Mouse (Mus musculus) spleen, postnatal 10 days (tissue): ENCODE data around the gene Slc7a5.
A peak's percentile ranks its signal among the peaks of the same experiment; 100 is the strongest.

ENCODE experiments used
- DNase-seq, 2 experiments: peaks; one replicate each; pipeline ENCODE4 v3.0.0; 2021 to 2022; ENCODE audit warnings: low spot score in 2 of 2

The Slc7a5 gene

DNA sequence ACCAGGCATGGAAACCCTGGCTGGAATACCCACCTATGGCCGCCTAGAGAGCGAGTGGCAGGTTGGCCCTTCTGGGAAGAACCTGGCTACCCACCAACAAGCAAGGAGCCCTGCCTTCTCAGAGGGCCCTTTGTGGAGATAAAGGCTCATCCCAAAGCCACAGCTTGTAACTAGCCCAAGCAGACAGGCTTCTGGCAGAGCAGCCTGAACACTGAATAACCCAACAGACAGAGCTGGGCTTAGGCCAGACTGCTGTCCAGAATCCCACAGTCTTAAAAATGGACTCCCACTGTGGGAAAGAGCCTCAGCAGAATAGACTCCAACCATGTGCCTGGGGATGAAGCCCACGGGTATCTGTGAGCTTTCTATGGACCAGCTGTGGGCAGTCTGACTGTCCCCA is 23.3 kb downstream of the Slc7a5 start:
- no peak for DNase-seq

DNA sequence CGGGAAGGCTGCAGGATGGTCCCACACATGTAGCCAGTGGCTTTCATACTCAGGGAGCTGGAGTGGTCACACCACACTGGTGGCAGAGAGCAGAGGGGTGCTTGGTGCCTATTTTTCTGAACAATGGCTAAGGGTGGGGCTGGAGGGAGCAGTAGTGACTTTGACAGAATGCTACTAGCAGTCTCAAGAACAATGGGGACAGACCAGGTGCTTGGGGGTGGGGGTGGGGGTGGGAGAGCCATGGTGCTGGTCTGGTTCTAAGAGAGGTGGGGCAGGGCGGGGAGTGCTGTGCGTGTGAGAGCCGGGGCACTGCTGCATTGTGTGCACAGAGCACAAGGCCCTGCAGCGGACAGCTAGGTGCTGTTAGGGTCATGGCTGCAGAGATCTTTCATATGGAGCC is 25.6 kb downstream of the Slc7a5 start:
- no peak for DNase-seq

DNA sequence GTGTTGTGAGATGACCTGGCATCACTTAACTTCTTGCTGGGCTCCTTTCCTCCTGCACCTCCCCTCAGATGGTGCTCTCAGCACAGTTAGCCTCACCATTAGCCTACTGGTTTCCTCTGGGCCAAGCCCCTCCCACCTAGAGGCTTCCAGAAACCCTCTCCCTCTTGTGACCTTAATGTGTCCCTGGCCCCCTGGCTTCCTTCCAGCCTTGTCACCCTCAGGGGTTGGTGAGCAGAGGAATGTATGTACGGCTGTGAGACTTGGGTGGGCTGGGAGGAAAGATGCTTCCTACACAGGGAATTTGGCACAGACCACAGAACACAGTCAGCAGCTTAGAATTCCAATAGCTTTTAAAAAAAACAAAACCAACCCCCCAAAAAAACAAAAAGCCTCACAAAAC is 26.7 kb downstream of the Slc7a5 start:
- DNase-seq, result no peak

DNA sequence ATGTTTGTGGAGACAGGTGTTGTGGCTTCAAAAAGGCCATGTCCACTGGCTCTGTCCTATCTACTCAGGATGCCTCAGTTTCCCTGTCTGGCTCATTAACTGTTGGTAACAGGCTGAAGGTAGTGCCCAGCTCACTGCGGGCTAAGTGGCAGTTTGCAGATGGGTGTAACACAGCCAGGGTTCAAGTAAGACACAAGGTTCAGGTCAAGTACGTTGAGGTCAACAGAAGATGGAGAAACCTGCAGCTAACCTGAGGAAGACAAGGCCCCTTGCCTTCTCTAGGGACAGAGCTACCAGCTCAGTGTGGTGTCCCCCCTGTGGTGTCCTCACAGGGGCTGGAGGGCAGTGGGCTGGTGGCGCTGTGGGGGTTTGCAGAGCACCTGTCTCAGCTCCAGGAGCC is 27.8 kb downstream of the Slc7a5 start:
- no peak for DNase-seq

DNA sequence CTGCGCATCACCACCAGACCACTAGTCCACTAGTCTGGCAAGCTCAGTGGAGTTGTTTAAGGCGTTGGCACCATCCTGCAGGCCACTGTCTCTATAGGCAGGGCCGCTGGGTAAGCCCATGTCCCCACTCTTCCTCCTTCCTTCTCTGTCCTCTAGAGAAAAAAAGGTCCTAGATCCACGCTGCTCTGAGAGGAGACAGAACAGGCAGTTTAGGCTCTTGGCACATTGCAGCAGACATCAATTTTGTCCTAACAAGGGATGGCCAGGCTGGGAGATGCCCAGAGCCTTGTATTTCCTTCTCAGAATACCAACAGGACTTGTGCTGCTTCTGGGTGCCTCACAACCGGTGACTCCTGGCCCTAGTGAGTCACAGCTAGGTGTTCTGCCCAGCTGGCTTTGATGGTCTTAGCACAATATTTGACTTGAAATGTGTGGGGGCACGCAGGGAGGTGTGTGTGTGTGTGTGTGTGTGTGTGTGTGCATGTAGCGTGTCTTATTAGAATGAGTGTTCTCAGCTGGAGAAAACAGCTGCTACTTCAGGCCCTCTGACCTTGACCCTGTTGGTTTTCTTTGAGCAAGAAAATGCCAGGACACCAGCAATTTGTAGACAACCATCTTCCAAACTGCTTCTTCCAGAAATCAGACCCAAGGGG is 29.5 kb downstream of the Slc7a5 start:
- no peak for DNase-seq

DNA sequence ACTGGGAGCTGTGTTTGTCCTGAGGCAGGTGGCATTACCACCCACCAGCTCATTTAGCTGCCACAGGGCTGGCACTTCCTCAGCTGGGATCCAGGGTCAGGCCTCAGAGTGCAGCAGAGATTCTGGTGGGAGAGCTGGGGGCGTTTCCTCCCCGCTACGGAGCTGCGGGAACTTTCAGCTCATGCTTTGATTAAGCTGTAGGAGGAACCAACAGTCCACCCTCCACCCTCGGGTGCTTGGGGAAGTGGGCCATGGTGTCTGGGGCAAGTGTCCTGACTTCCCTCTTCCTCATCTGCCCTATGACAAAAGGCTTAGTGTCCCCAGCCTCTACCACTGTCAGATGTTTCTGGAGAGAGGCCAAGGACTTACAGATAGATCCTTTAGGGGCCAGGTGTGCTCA is 30.3 kb downstream of the Slc7a5 start:
- DNase-seq, result no peak

DNA sequence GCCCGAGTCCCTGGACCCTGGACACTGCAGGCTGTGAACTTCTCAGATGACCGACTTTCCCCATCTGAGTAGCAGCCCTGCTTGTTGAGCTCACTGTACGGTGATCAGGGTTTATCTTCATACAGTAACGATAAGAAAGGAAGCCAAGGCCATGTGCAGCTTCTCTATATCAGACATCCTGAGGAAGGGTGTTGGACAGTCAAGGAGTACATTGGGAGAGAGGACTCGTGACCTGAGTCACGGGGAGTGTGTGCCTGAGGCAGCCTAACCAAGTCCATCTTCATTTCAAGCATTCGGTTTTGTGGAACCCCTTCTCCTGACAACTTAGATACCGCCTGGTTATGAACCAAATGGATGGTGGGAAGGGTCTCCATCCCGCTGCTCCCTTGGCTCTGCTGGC is 32.0 kb downstream of the Slc7a5 start:
- DNase-seq, result no peak

DNA sequence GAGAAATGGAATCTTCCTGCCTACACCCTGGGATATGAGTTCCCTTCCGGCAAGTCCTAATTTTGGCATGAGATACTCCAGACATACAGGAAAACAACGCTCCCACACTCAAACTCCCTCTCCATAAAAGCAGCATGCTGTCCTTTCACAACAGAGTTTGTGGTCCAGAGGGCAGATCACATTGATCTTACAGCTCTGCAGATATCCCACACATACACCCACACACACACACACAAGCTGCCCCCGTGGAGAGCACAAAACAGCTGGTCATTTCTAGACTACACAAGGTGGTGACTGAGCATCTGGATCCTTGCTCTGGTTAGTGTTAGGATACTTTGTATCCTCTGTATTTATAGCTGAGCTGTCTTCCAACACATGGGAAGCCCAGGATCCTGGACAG is 32.4 kb downstream of the Slc7a5 start:
- no peak for DNase-seq

DNA sequence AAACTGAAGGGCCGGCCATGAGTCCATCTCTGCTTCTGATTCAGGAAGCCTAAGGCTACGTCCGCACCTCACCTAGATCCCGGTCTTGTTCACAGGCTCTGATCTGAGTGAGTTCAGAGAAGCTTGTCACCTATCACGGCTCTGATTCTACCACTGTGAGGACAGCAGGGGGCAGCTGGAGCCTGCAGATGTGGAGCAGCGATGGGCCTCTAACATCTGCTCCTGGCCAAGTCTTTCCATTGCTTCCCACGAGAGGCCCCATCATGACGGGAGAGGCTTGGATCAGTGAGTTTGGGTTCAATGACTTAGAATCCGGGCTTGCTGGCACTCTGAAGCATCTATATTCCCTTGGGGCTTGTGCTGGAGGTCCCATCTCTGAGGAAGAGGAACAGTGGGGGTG is 33.5 kb downstream of the Slc7a5 start:
- peak; percentile 30 to 61 for DNase-seq

DNA sequence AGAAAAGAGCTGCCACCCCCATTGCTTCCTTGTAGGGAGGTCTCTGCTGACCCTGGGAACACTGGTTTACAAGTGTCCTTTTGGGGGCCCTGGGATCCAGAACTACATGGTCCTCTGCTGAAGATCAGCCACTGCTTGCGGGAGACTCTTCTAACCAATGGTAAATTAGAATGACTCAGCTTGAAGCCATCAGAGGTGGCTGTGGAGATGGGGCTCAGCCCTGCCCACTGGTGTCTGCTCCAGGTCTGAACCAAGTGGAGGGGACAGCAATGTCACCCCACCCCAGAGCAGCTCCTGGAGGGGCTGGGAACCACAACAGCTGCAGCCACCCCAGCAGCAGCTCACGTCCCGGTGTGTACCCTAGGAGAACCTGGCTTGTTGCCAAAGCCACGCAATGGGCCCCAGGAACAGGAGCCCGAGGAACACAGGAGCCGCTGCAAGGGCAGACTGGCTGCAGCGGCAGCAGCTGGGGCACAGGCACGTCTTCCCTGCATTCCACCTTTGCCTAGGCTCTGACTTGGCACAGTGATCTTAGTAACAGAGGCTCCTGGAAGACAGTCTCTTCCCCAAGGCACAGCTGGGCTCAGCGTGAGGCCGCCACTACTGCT is 35.6 kb downstream of the Slc7a5 start:
- DNase-seq, result no peak

DNA sequence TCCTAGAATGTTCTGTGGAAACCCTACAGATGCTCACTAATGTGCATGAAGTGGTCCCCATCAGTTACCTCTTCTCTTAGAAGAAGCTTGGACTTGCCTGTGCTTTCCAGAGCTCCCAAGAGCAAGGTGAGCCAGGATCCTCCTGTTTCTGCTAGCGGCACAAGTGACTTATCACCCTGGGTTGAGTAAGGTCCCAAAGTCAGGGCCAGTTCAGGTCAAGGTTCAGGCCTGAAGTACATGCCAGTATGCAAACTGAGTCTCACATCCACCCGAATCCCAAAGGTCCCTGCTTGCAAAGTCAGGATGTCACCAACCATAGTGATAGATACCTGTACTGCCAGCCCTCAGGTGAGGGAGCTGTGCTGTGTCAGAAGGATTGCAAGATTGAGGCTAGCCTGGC is 37.3 kb downstream of the Slc7a5 start:
- DNase-seq, result no peak

DNA sequence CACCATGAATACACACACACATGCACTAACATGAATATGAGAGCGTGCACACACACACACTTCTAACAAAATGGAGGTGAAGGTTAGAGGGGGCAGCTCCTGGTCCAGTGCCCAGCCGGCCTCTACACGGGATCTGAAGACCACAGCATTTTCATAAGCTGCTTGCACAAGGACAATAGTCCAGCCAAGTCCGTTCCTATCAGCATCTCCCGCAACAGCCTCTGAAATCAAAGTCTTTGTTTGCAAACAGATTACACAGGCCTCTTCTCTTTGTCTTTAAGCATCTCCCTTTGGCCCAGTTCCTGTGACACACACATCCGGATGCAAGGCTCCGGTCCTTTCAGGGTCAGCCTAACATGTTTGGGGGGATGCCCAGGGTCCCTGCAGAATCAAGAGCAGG is 38.6 kb downstream of the Slc7a5 start:
- no peak for DNase-seq

DNA sequence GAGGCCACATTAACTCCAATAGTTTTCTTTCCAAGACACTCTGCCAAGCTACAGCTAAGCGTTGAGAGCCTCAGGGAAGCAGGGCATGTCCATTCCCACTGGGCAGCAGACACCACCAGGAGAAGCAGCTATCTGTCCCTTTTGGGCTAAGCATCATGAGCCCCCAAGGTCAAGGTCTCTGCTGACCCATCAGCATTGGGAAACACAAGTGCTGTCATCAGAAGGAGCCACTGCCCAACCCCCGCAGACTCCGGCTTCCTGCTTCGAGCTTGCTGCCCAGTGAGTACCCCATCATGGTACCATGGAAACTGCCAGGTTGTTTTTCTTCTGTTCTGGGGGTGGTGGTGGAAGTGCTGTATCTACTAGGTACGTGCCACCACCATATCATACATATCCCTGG is 39.3 kb downstream of the Slc7a5 start:
- no peak for DNase-seq

DNA sequence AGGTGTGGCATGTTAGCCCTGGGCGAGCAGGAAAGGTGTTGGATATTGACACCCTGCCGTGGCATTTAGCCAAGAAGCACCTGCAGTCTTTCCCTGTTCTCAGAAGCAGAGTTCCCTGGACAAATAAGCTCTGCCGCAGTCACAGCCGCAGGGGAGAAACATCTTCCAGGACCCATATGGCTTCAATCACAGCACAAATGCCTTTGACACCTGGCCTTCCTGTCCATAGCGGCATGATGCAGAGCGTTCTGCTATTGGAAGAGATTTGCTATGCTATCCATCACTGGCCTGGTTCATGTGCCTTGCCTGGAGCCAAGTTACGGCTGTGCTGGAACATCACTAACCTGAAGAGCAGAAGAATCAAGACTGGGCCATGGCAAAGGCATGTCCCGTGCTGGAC is 42.1 kb downstream of the Slc7a5 start:
- no peak for DNase-seq

DNA sequence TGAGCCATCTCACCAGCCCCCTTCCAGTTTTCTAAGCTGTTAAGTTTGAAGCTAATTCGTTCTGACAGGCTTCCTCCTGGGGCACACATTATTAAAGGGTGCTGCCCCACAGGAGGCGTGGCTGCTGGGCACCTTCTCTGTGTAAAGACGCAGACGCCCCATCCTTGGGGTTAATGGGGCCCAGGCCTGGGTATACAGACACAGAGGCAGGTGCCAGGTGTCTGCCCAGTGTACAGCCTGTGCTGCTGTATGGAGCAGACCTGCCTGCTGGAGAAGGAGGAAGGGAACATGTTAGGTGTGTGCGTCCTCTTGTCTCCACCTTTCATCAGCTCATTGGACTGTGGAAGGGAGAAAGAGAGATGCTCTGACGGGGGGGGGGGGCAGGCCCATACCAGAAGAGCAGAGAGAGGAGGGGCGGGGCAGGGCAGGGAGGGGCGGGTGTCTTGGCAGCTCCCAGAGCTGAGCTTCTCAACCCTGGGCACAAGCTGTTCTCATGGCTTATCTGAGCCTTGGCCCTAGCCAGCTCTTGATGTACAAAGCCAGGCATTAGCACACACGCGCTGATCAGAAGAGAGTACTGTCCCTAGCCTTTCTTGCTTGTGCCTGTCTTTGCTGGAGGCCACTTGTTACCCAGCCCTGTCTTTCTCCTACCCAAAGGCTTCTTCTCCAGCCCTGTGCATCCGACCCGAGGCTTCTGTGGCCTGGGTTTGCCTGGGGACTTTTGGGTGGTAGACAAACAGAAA is 45.5 kb downstream of the Slc7a5 start:
- DNase-seq, result no peak

DNA sequence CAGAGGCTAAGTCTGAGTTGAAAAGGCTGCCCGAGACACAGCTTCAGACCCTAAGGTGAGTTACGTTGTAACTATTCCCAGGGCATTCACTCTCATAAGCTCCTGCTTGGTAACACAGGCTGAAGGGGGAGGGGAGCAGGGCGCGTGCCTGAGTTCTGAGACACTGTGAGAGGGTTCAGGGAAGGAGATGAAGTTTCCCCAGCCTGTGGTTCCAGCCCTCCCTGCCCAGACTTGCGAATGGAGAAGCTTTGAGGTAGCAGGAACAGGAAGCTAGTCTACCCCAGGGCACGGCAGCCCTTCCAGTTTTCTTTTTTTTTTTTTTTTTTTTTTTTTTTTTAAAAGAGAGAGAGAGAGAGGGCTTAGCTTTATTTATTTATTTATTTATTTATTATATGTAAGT is 46.2 kb downstream of the Slc7a5 start:
- no peak for DNase-seq

DNA sequence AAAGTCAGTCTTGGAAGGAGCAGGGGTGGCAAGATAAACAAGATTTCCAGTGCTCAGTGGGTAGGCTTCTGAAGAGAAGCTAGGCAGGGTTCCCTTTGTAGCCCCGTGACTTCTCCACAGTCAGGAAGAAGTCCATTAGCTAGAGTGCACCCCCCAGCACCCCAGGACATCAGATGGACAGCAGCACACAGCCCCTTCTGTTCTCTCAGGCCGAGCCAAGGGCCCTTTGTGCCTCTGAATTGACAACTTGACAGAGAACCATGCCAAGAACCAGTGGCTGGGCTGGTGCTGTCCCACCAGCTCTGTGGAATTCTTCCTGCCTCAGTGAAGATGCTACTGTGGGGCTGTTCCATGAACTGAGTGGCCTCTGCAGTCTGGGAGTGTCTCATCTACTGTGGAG is 49.7 kb downstream of the Slc7a5 start:
- DNase-seq, result no peak

DNA sequence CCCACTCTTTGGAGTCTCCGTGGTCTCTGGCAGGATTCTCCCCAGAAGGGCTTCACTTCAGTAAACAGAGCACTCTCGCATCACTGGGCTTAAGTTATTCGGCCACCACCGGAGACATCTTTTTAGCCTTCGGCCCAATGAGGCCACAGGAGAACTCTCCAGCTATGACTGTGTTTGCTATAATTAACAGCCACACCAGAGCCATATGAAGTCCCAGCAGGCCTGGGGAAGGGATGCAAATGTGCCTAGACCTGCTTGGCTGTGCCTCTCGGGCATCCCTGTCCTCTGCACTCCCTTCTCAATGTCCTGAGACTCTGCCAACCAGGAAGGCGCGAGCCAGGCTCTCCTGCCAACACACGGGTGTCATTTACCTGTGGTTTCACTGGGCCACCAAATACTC is 50.2 kb downstream of the Slc7a5 start:
- no peak for DNase-seq

DNA sequence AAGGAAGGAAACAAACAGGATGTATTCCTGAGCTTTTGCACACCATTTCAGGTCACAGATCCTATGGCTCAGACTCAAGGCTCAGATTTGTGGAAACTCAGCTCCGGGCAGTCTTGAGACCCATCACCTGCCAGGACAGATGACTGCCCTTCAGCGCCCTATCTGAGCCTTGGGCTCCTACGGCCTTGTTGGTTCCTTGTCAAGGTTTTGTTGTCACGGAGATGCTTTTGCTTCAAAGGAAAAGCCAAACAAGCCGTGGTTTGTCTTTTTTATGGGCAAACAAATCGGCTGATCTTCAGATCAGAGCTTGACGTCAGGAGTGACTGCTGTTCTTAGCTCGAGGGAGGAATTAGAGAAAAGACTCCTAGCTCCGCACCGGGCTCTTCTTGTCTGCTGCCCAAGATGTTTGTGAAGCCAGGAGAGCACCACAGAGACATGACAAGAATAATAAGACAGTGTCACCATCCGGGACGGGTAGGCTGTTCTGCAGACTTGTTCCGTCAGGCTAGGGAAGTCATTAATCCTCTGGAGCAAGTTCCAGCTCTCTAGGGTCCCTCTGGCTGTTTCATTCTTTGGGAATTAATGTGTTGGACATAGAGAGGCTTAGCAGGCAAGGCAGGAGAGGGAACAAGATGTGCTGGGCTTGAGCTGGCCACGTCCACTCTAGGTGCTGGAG is 51.3 kb downstream of the Slc7a5 start:
- no peak for DNase-seq

DNA sequence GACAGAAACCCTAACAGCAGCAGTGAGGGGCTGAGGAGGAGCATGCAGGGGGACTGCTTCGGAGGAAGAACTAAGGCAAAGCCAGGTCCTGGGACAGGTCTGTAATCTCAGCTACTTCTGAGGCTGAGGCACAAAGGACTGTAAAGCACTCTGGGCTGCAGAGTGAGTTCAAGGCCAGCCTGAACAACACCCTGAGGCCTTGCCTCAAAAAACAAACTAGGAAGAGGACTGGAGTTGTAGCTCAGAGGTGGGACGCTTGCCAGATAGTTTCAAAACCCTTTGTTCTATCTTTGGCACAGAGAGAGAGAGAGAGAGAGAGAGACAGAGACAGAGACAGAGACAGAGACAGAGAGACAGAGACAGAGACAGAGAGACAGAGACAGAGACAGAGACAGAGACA is 53.9 kb downstream of the Slc7a5 start:
- no peak for DNase-seq

DNA sequence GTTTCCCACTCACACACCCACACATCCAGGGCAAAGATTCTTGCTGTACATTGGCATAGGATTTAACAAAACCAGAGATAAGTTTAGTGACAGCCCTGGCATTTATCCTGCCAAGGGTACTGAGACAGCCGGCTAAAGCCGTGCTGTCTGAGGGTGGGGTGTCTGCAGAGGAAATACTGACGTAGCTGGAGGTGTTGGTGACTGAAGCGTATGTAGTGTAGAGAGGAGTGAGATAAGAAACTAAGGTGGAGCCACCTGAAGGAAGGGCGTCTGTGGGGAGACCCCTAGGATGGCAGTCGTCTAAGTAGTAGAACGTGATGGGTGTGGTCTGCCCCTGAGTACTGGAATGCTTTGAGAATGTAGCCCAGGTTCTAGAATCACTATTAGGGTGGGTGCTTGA is 55.0 kb downstream of the Slc7a5 start:
- DNase-seq, result no peak

DNA sequence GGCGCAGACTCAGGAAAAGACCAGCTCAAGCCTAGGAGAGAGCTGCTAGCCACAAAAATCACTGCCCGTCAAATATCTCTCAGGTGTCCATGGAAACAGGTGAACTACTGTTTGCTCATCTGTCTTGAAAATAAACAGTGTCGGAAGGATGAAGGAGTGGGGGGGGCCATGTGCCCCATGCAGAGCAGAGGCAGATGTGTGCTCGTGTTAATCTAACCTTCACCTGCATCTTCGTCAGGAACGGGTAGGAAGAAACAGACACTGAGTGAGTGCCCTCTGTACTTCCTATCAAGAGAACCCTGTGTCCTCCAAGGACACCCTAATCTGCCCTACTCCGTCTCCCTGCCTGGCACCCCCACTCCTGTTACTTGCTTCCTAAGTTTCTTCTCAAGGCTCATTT is 55.8 kb downstream of the Slc7a5 start:
- no peak for DNase-seq
